Mouse (Mus musculus) megakaryocyte, embryonic 14.5 days (primary cell): ENCODE measurements around the gene Sos2.

Source experiments
- FLI1 ChIP-seq: IDR thresholded peaks from 2 replicates; pipeline ENCODE4 v1.6.1; 2012; ENCODE audit warnings: low read length, inconsistent platforms, mixed read lengths
- GATA1 ChIP-seq: IDR thresholded peaks from 3 replicates; pipeline ENCODE4 v1.6.1; 2012; ENCODE audit warnings: mixed read lengths, low read length, inconsistent platforms, borderline replicate concordance

- no peak for TF ChIP-seq GATA1
- no peak for TF ChIP-seq FLI1
Observed at GRCm38 (mm10) chr12:69680635-69681565, 752 bp downstream of the Sos2 start.
